18 mouse cellular contexts compared by ENCODE assay signal in the genomic region with DNA sequence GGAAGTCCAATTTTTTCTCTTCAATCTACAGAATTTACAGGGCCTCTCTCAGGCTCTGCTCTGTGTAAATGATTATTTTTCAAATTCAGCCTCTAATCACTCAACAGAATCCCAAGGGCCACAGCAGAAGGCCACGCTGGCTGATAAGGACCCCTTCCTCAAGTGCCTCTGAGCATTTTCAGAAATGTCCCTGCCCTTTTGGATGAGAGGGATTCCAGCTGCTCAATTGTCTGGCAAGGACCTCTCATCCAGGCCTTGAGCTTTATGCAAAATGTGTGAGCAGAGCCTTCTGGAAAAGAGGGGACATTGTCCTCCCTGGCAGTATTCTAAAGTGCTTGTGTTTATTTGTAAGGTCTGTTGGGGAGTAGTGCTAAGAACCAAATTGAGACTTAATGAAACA. TPM values are rescaled to one million over a fixed set of nuclear protein-coding genes. Genes with fewer than 3 reads are reported as not detected.
DNase-seq lines count a peak whose midpoint lies in the region; ATAC-seq and TF ChIP-seq lines count a peak whose summit lies in the region.
"Had no signal": no experiment of that assay in that cellular context is flagged by ENCODE, and none has a peak within 500 bp of the region (broad histone marks: within the 10 kb centered on the region; RNA-seq: fewer than 3 reads in every experiment).

No protein-coding gene starts in this region.

- peaks cover 6% of the 10 kb centered on the region; the same call in 1 of the 2 replicates for H3K36me3 ChIP-seq in heart, embryonic 13.5 days
- no peaks in the 10 kb centered on the region for H3K36me3 ChIP-seq in heart, embryonic 11.5 days (ENCODE audit: control insufficient read depth, insufficient read depth, low read length)
- H3K36me3 ChIP-seq: embryonic facial prominence, embryonic 10.5 days; hindbrain, embryonic 13.5 days; limb, embryonic 15.5 days; midbrain, embryonic 12.5 days; neural tube, embryonic 12.5 days had no signal

- peak; percentile 16 for DNase-seq in adrenal gland, postnatal 14 days
- DNase-seq in adrenal gland, postnatal 25 days: no peak
- no peak for DNase-seq in layer of hippocampus, adult 2 months (ENCODE audit: low spot score in 2 of 2)
- no peak for DNase-seq in layer of hippocampus, adult 9-10 months (ENCODE audit: low spot score)
- peak; percentile 14 for DNase-seq in testis, postnatal 14 days (ENCODE audit: low spot score)
- DNase-seq in testis, postnatal 10 days (ENCODE audit: low spot score): no peak
- DNase-seq: cerebellum, adult 9-10 months; lung, adult 2 months; thymus, postnatal 25 days had no signal

- WGBS in heart, embryonic 13.5 days: 20% methylated on average over 1 of the region's 1 CpGs
- 18% methylated on average over 1 of the region's 1 CpGs for WGBS in heart, embryonic 11.5 days (ENCODE audit: insufficient replicate concordance)

- no peak for ATAC-seq in heart, embryonic 13.5 days (ENCODE audit: extremely low read depth, insufficient number of reproducible peaks, low FRiP score, low TSS enrichment)
- no peak for ATAC-seq in heart, embryonic 11.5 days (replicated peaks; ENCODE audit: insufficient number of reproducible peaks, low FRiP score, low TSS enrichment)
- ATAC-seq: CD4-positive, CD25-positive, alpha-beta regulatory T cell, adult 4 months; inflammation-experienced regulatory T-cells, adult 6 months had no signal

- no peak overlapping the region for H3K4me3 ChIP-seq in heart, embryonic 13.5 days
- H3K4me3 ChIP-seq in heart, embryonic 11.5 days (ENCODE audit: low read depth, low read length): no peak overlapping the region
- no peak overlapping the region for H3K4me3 ChIP-seq in layer of hippocampus, adult 2 months
- H3K4me3 ChIP-seq: embryonic facial prominence, embryonic 10.5 days; hindbrain, embryonic 13.5 days; limb, embryonic 15.5 days; midbrain, embryonic 12.5 days; neural tube, embryonic 12.5 days had no signal

- no peak overlapping the region for H3K4me2 ChIP-seq in heart, embryonic 13.5 days
- H3K4me2 ChIP-seq in heart, embryonic 11.5 days: no peak overlapping the region
- H3K4me2 ChIP-seq: hindbrain, embryonic 13.5 days; limb, embryonic 15.5 days; midbrain, embryonic 12.5 days; neural tube, embryonic 12.5 days had no signal

- H3K4me1 ChIP-seq in heart, embryonic 13.5 days: peaks cover 39% of the 10 kb centered on the region
- peaks cover 10% of the 10 kb centered on the region for H3K4me1 ChIP-seq in heart, embryonic 11.5 days (ENCODE audit: control insufficient read depth, insufficient read depth, low read length)
- H3K4me1 ChIP-seq: limb, embryonic 15.5 days; neural tube, embryonic 12.5 days had no signal

- H3K9ac ChIP-seq in heart, embryonic 13.5 days: no peak overlapping the region
- H3K9ac ChIP-seq in heart, embryonic 11.5 days (ENCODE audit: low read depth, low read length): no peak overlapping the region
- H3K9ac ChIP-seq: hindbrain, embryonic 13.5 days; limb, embryonic 15.5 days; midbrain, embryonic 12.5 days; neural tube, embryonic 12.5 days had no signal

- no peaks in the 10 kb centered on the region for H3K27me3 ChIP-seq in heart, embryonic 13.5 days (replicated peaks)
- H3K27me3 ChIP-seq in heart, embryonic 11.5 days (ENCODE audit: control insufficient read depth, insufficient read depth, low read length): no peaks in the 10 kb centered on the region
- H3K27me3 ChIP-seq: hindbrain, embryonic 13.5 days; limb, embryonic 15.5 days; midbrain, embryonic 12.5 days; neural tube, embryonic 12.5 days had no signal

- no peaks in the 10 kb centered on the region for H3K9me3 ChIP-seq in heart, embryonic 13.5 days
- H3K9me3 ChIP-seq in heart, embryonic 11.5 days (replicated peaks; ENCODE audit: control insufficient read depth, low read length): no peaks in the 10 kb centered on the region
- H3K9me3 ChIP-seq: embryonic facial prominence, embryonic 10.5 days; hindbrain, embryonic 13.5 days; limb, embryonic 15.5 days; midbrain, embryonic 12.5 days; neural tube, embryonic 12.5 days had no signal

- no peak for TF ChIP-seq CTCF in layer of hippocampus, adult 2 months (conservative IDR thresholded peaks at IDR 0.05)

- peak overlapping the region; percentile 57; the same call in 1 of the 2 replicates for H3K27ac ChIP-seq in heart, embryonic 13.5 days (replicated peaks)
- H3K27ac ChIP-seq in heart, embryonic 11.5 days (ENCODE audit: low read depth, low read length): no peak overlapping the region
- peak overlapping the region; percentile 8; the same call in 1 of the 2 replicates for H3K27ac ChIP-seq in layer of hippocampus, adult 2 months
- H3K27ac ChIP-seq: embryonic facial prominence, embryonic 10.5 days; hindbrain, embryonic 13.5 days; limb, embryonic 15.5 days; midbrain, embryonic 12.5 days; neural tube, embryonic 12.5 days had no signal

RNA-seq across cellular contexts. Expression of gene Grb14, which starts 51.7 kb away (rescaled TPM):
- 33.9 and 46.5 TPM in 2 replicates for total RNA-seq in adrenal gland, postnatal 14 days (2021)
- 19.7 and 27.5 TPM in 2 replicates for total RNA-seq in adrenal gland, postnatal 25 days (2021)
- polyA plus RNA-seq in heart, embryonic 13.5 days (2015; fragmentation: Nextera tagmentation; extraction: Ambion mirVana): 65.6 and 70.2 TPM in 2 replicates
- polyA plus RNA-seq in heart, embryonic 11.5 days (2014; fragmentation: Nextera tagmentation; extraction: Ambion mirVana): 60.7 and 62.9 TPM in 2 replicates
- total RNA-seq in layer of hippocampus, adult 2 months (2021): 10 to 100 TPM; 41.5 to 44.1 TPM
- polyA plus RNA-seq: CD4-positive, CD25-positive, alpha-beta regulatory T cell, adult 4 months; inflammation-experienced regulatory T-cells, adult 6 months had no signal

Comparison
In these comparisons a context has a peak if more than half of its experiments do, and no peak if none do; other contexts are left out.
1. DNase-seq: peak in adrenal gland, postnatal 14 days (single experiment) and testis, postnatal 14 days (single experiment); none in adrenal gland, postnatal 25 days (single experiment), layer of hippocampus, adult 2 months (0 of 2), layer of hippocampus, adult 9-10 months (single experiment) and testis, postnatal 10 days (single experiment).